Mouse (Mus musculus) telencephalon, adult 2 months (tissue): ENCODE data around the gene Rsg1.

Source experiments
- DNase-seq: peaks from one replicate; pipeline ENCODE4 v3.0.0-alpha.2; 2011; ENCODE audit warnings: low read depth, low spot score

Gene Rsg1

DNA sequence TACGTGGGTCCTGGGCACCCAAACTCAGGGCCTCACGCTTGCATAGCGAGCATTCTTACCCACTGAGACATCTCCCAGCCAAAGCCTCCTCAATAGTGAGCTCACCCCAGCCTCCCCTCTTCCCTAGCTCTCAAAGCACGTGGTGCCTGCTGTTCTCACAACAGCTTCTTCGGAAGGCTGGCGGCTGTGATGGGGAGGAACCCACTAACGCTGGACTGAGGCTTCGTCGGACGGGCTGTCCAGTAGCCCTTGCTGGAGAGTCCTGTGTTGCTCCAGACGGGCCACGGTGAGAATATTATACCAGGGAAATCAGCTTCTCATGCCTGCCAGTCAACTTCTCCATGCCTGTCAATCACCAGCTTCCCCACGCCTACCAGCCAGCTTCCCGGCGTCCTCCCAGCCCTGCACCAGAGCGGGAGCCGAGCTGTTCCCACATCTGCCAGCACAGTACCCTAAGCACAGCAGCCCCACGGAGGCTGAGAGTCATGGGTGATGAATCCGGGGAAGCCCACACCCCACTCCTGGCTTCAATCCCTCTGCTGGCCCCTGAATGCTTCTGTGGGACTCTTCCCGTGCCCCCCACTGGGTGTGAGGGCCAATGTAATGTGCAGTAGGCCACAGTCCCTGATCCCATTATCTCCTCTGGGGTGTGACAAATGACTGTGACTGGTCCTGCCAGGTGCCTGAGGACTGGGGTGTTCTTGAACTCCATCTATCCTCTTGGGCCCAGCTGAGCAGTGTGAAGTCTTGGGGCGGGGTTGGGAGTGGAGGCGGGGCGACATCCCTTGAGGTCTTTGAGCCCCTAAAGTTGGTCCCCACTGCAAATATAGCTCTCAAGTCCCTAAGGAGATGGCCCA lies 61.0 kb downstream of the Rsg1 start:
- no peak for DNase-seq
